Mouse (Mus musculus) midbrain, postnatal 0 days (tissue): Measurements from ENCODE around the gene Eefsec. TPM values are rescaled to one million over a fixed set of nuclear protein-coding genes. Genes with fewer than 3 reads are reported as not detected.

Experiments used
- ATAC-seq: fragments of 200-750 bp; cut with Nextera tagmentation; 2 replicates; pipeline ENCODE4 v1.8.0; 2017; ENCODE audit warnings: moderate number of reproducible peaks, mild to moderate bottlenecking, moderate TSS enrichment, moderate library complexity; ENCODE audit not compliant: low FRiP score
- DNase-seq: peaks from one replicate; pipeline ENCODE4 v3.0.0-alpha.2; 2015; ENCODE audit warnings: low spot score
- H3K27ac ChIP-seq: fragments of 300-500 bp; sonication (generic); 2 replicates; pipeline ENCODE4 v1.5.1; 2014; ENCODE audit warnings: low read depth, mild to moderate bottlenecking, low read length, mixed read lengths
- H3K27me3 ChIP-seq: fragments of 300-500 bp; sonication (generic); 2 replicates; pipeline ENCODE4 v1.6.1; 2014; ENCODE audit warnings: low read length, control low read depth, mixed read lengths; ENCODE audit not compliant: insufficient read depth
- H3K36me3 ChIP-seq: fragments of 300-500 bp; sonication (generic); 2 replicates; pipeline ENCODE4 v1.6.1; 2014; ENCODE audit warnings: low read length, control low read depth, mixed read lengths; ENCODE audit not compliant: insufficient read depth
- H3K4me1 ChIP-seq: fragments of 300-500 bp; sonication (generic); 2 replicates; pipeline ENCODE4 v1.6.1; 2014; ENCODE audit warnings: mild to moderate bottlenecking, control low read depth, antibody characterized with exemption, low read length, mixed read lengths; ENCODE audit not compliant: insufficient read depth
- H3K4me2 ChIP-seq: fragments of 300-500 bp; sonication (generic); 2 replicates; pipeline ENCODE4 v1.6.1; 2014; ENCODE audit warnings: low read depth, mild to moderate bottlenecking, low read length, mixed read lengths; ENCODE audit not compliant: poor library complexity, severe bottlenecking
- H3K4me3 ChIP-seq: fragments of 300-500 bp; sonication (generic); 2 replicates; pipeline ENCODE4 v1.5.1; 2014; ENCODE audit warnings: low read depth, mild to moderate bottlenecking, low read length, moderate library complexity
- H3K9ac ChIP-seq: fragments of 300-500 bp; sonication (generic); replicated peaks from 2 replicates; pipeline ENCODE4 v1.6.1; 2014; ENCODE audit warnings: mild to moderate bottlenecking, low read length, moderate library complexity, mixed read lengths; ENCODE audit not compliant: poor library complexity, severe bottlenecking
- H3K9me3 ChIP-seq: fragments of 300-500 bp; sonication (generic); 2 replicates; pipeline ENCODE4 v1.6.1; 2016; ENCODE audit warnings: low read length, control low read depth
- CTCF ChIP-seq: IDR thresholded peaks from 2 replicates; pipeline ENCODE4 v1.5.1; 2016; ENCODE audit warnings: antibody characterized with exemption, mild to moderate bottlenecking
- WGBS: fragments of 180-500 bp; shearing (Covaris S2); extraction: QIAGEN DNeasy Blood & Tissue Kit; methylation state at CpG from one replicate; pipeline ENCODE4 v1.1.7; 2014; 5-methylcytosine and 5-hydroxymethylcytosine counted together
- polyA plus RNA-seq: library from polyadenylated mRNA; unstranded; fragments of >200 nt; fragmentation: Nextera tagmentation; extraction: Ambion mirVana; gene quantifications from 2 replicates; pipeline ENCODE4 v1.2.1, GENCODE M21; 2015
- total RNA-seq: library from RNA; depleted of rRNA; stranded (reverse); fragments of >200 nt; gene quantifications from 2 replicates; pipeline ENCODE4 v1.2.3, GENCODE M21; 2014

The Eefsec gene
- total and polyA plus RNA-seq, 2 experiments from 2014 or later = 24.4 to 26.8 TPM

GRCm38 (mm10) chr6:88383734-88384133 lies 62.6 kb downstream of the Eefsec start:
- ATAC-seq (no peak), DNase-seq (no peak)
- no peaks in the 10 kb centered on the region for H3K9me3 ChIP-seq
- H3K9ac ChIP-seq = no peak overlapping the region
- H3K4me2 ChIP-seq = no peak overlapping the region
- no peak for TF ChIP-seq CTCF
- no peak overlapping the region for H3K4me3 ChIP-seq
- no peaks in the 10 kb centered on the region for H3K36me3 ChIP-seq
- 0 out of 2 replicates have a peak, but pooled peaks cover 2% of the 10 kb centered on the region for H3K4me1 ChIP-seq
- H3K27me3 ChIP-seq = no peaks in the 10 kb centered on the region
- no peak overlapping the region for H3K27ac ChIP-seq

DNA sequence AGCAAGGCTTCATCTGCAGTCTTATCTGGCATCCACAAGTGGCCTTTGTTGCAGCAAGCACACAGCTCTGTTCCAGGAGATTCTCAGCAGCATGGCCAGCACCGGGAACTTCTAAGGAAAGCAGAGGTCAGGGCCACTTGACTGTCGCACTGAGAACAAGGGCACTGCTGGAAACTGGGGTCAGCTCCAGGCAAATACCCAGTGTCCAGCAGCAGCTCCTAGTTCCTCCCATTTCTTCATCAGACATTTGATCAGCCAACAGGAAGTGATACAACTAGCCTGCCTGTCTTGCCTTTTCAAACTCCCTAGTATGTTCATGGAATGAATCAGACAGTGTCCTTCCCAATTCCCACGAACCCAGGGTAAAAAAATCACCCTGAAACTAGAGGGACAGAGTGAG lies 66.6 kb downstream of the Eefsec start:
- 0 out of 2 replicates have a peak, but pooled peaks cover 2% of the 10 kb centered on the region for H3K4me1 ChIP-seq
- no peak overlapping the region for H3K27ac ChIP-seq
- no peak overlapping the region for H3K4me2 ChIP-seq
- H3K36me3 ChIP-seq = 0 out of 2 replicates have a peak, but pooled peaks cover 3% of the 10 kb centered on the region
- H3K9ac ChIP-seq = no peak overlapping the region
- ATAC-seq (no peak), DNase-seq (no peak)
- no peak overlapping the region for H3K4me3 ChIP-seq
- no peak for TF ChIP-seq CTCF
- no peaks in the 10 kb centered on the region for H3K27me3 ChIP-seq
- WGBS = 34% methylated on average over 3 of the region's 3 CpGs
- no peaks in the 10 kb centered on the region for H3K9me3 ChIP-seq

GRCm38 (mm10) chr6:88378829-88379228 lies 67.5 kb downstream of the Eefsec start:
- no peak overlapping the region for H3K4me3 ChIP-seq
- H3K27me3 ChIP-seq = no peaks in the 10 kb centered on the region
- no peak overlapping the region for H3K9ac ChIP-seq
- no peaks in the 10 kb centered on the region for H3K4me1 ChIP-seq
- ATAC-seq (no peak), DNase-seq (no peak)
- WGBS = 97% methylated on average over 1 of the region's 1 CpGs
- TF ChIP-seq CTCF = no peak
- H3K27ac ChIP-seq = no peak overlapping the region
- no peaks in the 10 kb centered on the region for H3K9me3 ChIP-seq
- H3K4me2 ChIP-seq = no peak overlapping the region
- 0 out of 2 replicates have a peak, but pooled peaks cover 3% of the 10 kb centered on the region for H3K36me3 ChIP-seq

DNA sequence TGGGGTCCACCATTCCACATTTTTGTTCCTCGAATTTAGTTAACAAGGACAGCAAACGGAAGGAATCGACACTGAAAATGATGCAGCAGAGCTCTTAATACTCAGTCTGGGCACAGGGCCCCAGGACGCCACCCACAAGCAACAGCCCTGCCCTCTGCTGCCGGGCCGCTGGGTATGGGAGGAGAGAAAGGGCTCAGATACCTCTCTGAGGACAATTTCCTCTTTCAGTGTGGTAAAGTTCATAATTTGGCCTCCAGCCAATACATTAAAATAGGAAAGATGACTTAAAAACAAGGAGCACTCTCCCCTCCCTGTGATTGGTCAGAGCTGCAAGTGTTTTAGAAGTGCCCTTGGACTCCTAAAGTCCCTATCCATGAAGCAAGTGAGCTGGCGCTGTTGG lies 72.1 kb downstream of the Eefsec start:
- Histone ChIP-seq H3K4me1 (no peaks in the 10 kb centered on the region), H3K9ac (no peak overlapping the region), H3K4me2 (no peak overlapping the region), H3K27me3 (no peaks in the 10 kb centered on the region), H3K4me3 (no peak overlapping the region), H3K9me3 (no peaks in the 10 kb centered on the region), H3K27ac (no peak overlapping the region), H3K36me3 (0 out of 2 replicates have a peak, but pooled peaks cover 3% of the 10 kb centered on the region)
- no peak for TF ChIP-seq CTCF
- 57% methylated on average over 7 of the region's 7 CpGs for WGBS
- DNase-seq (no peak), ATAC-seq (no peak)

DNA sequence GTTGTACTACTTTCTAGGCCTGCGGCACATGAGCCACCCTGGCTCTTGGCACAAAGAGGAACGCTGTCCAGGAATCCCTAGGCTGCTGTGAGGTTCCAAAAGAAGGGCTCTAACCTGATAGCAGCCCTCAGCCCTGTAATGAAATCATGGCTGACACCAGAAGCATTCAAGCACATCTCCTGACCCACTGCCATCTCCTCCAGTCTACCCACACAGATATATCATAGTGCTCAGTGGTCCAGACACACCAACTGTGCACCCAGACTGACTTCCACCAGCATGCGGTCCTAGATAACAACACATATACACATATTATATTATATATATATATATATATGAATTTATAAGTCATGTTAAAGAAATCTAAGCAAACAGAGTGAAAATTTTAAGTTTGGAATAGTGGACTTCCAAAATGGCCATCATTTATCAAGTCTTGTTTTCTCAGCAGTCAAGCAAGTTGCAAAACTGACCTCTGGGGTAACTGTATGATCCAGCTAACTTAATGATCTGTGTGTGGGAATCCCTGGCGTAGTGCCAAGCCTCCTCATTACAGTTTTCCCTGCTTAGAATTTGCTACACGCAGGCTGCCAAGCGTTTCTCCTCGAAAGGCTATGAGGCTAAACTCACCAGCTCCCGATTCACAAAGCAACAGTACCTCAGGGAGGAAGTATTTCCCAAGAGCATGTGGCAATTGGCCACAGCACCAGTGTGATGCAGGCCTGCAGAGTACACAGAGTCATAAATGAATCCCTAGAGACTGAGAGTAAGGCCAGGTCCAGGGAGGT lies 76.3 kb downstream of the Eefsec start:
- H3K4me3 ChIP-seq = no peak overlapping the region
- H3K4me2 ChIP-seq = no peak overlapping the region
- H3K36me3 ChIP-seq = no peaks in the 10 kb centered on the region
- H3K9ac ChIP-seq = no peak overlapping the region
- H3K9me3 ChIP-seq = no peaks in the 10 kb centered on the region
- H3K4me1 ChIP-seq = no peaks in the 10 kb centered on the region
- WGBS = 59% methylated on average over 8 of the region's 8 CpGs
- no peaks in the 10 kb centered on the region for H3K27me3 ChIP-seq
- no peak overlapping the region for H3K27ac ChIP-seq
- TF ChIP-seq CTCF = no peak
- ATAC-seq = no peak
- DNase-seq = peak; percentile 76

DNA sequence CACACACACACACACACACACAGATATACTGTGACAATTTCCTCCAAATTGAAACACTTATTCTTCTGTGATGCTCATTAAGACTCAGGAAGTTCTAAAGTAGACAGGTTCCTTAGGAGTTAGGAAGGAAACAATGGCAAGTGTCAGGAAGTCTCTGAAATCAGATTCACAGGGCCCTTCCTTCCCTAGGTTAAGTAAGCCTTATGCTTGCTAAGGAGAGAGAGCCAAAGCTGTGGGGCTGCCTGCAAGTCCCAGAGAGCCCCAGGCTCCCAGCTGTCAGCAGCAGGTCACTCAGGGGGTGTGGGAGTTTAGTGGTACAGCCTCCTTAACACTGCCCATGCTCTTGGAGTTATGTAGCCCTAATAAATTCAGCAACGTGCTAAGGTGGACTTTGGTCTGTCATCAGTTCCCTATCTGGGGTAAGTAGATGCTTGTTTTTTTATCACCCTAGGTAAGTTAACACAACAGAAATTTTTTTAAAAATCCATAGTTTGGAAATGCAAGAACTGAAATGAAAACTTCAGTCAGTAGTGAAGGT lies 82.8 kb downstream of the Eefsec start:
- Histone ChIP-seq H3K27ac (no peak overlapping the region), H3K9ac (no peak overlapping the region), H3K27me3 (no peaks in the 10 kb centered on the region), H3K36me3 (no peaks in the 10 kb centered on the region), H3K9me3 (0 out of 2 replicates have a peak, but pooled peaks cover 3% of the 10 kb centered on the region), H3K4me1 (no peaks in the 10 kb centered on the region), H3K4me2 (no peak overlapping the region), H3K4me3 (no peak overlapping the region)
- ATAC-seq (no peak), DNase-seq (no peak)
- 73% methylated on average over 1 of the region's 1 CpGs for WGBS
- no peak for TF ChIP-seq CTCF
